Mouse (Mus musculus) CH12.LX (cell line): Measurements from ENCODE around the gene Ctnnd2. TPM values are rescaled to one million over a fixed set of nuclear protein-coding genes. Genes with fewer than 3 reads are reported as not detected.

Experiments used
- DNase-seq: peaks from one replicate; pipeline ENCODE4 v3.0.0-alpha.2; 2013; ENCODE audit errors: extremely low read depth
- H3K27ac ChIP-seq: 2 replicates; pipeline ENCODE4 v1.5.1; 2012; ENCODE audit warnings: low read depth, mild to moderate bottlenecking, control low read depth, moderate library complexity; ENCODE audit not compliant: insufficient read depth
- H3K27me3 ChIP-seq: replicated peaks from 2 replicates; pipeline ENCODE3; 2012; ENCODE audit warnings: inconsistent platforms
- H3K36me3 ChIP-seq, 2 experiments: replicated peaks in 1 of 2; 2 replicates each; pipeline versions ENCODE3 to v1.6.1; 2012; ENCODE audit warnings: inconsistent platforms in 1 of 2, low read length in 1 of 2, mild to moderate bottlenecking in 1 of 2, mixed read lengths in 1 of 2, moderate library complexity in 1 of 2; ENCODE audit not compliant: control insufficient read depth in 1 of 2, insufficient read depth in 1 of 2
- H3K4me1 ChIP-seq, 2 experiments: 2 replicates each; pipeline ENCODE4 v1.6.1; 2012; ENCODE audit warnings: inconsistent platforms in 1 of 2, moderate library complexity in 1 of 2; ENCODE audit not compliant: insufficient read depth in 2 of 2, control insufficient read depth in 1 of 2
- H3K4me2 ChIP-seq: 2 replicates; pipeline ENCODE4 v1.6.1; 2012; ENCODE audit warnings: low read depth, mild to moderate bottlenecking, control low read depth; ENCODE audit not compliant: poor library complexity, insufficient read depth, severe bottlenecking
- H3K4me3 ChIP-seq, 3 experiments: fragments of 150-350 bp in 1 of 3; sonication (generic) in 1 of 3; replicated peaks in 1 of 3; 2 replicates each; pipeline versions ENCODE3 to v1.5.1; 2011 to 2012; ENCODE audit warnings: low read depth in 2 of 3, low read length in 2 of 3, mild to moderate bottlenecking in 2 of 3, moderate library complexity in 2 of 3, control low read depth in 1 of 3, improper control_type of control experiment in 1 of 3, inconsistent platforms in 1 of 3, mixed read lengths in 1 of 3; ENCODE audit not compliant: poor library complexity in 1 of 3
- H3K79me2 ChIP-seq: replicated peaks from 2 replicates; pipeline ENCODE4 v1.6.1; 2012; ENCODE audit warnings: mild to moderate bottlenecking, moderate library complexity; ENCODE audit not compliant: control insufficient read depth, poor library complexity, insufficient read depth, severe bottlenecking; ENCODE audit errors: extremely low read depth
- H3K9ac ChIP-seq: 2 replicates; pipeline ENCODE4 v1.6.1; 2012; ENCODE audit warnings: low read depth, mild to moderate bottlenecking, control low read depth, moderate library complexity; ENCODE audit not compliant: insufficient read depth
- H3K9me3 ChIP-seq: replicated peaks from 2 replicates; pipeline ENCODE3; 2012; ENCODE audit warnings: low read length, inconsistent platforms, mixed read lengths
- CHD1 ChIP-seq: IDR thresholded peaks from 2 replicates; pipeline ENCODE4 v1.6.1; 2012; ENCODE audit warnings: low read depth, low read length, improper control_type of control experiment, inconsistent platforms
- CHD2 ChIP-seq: IDR thresholded peaks from 2 replicates; pipeline ENCODE4 v1.6.1; 2011; ENCODE audit warnings: low read length, improper control_type of control experiment
- E2F4 ChIP-seq: IDR thresholded peaks from 2 replicates; pipeline ENCODE4 v1.6.1; 2011; ENCODE audit warnings: low read depth, low read length, improper control_type of control experiment; ENCODE audit not compliant: insufficient replicate concordance
- ETS1 ChIP-seq: conservative IDR thresholded peaks from 2 replicates; pipeline ENCODE4 v1.6.1; 2012; ENCODE audit warnings: low read depth, mild to moderate bottlenecking, inconsistent platforms, low read length, improper control_type of control experiment, moderate library complexity
- HCFC1 ChIP-seq: IDR thresholded peaks from 2 replicates; pipeline ENCODE4 v1.6.1; 2012; ENCODE audit warnings: low read depth, mild to moderate bottlenecking, inconsistent platforms, low read length, improper control_type of control experiment
- IRF4 ChIP-seq: IDR thresholded peaks from 2 replicates; pipeline ENCODE4 v1.6.1; 2014; ENCODE audit warnings: low read depth, mild to moderate bottlenecking, inconsistent platforms, low read length, improper control_type of control experiment
- JUN ChIP-seq: IDR thresholded peaks from 2 replicates; pipeline ENCODE4 v1.6.1; 2011; ENCODE audit warnings: low read depth, mild to moderate bottlenecking, low read length, improper control_type of control experiment, moderate library complexity; ENCODE audit not compliant: insufficient read depth
- JUND ChIP-seq: conservative IDR thresholded peaks from 2 replicates; pipeline ENCODE4 v1.6.1; 2011; ENCODE audit warnings: low read depth, low read length, improper control_type of control experiment
- MYC ChIP-seq: IDR thresholded peaks from 2 replicates; pipeline ENCODE4 v1.6.1; 2011; ENCODE audit warnings: low read depth, mild to moderate bottlenecking, improper control_type of control experiment, low read length
- NELFE ChIP-seq: IDR thresholded peaks from 2 replicates; pipeline ENCODE4 v1.6.1; 2011; ENCODE audit warnings: low read depth, low read length, improper control_type of control experiment
- PAX5 ChIP-seq: IDR thresholded peaks from 2 replicates; pipeline ENCODE4 v1.6.1; 2012; ENCODE audit warnings: low read length, inconsistent platforms, mixed read lengths
- POLR2A ChIP-seq: IDR thresholded peaks from 2 replicates; pipeline ENCODE4 v1.6.1; 2011; ENCODE audit warnings: low read depth, mild to moderate bottlenecking, improper control_type of control experiment, low read length
- POLR2AphosphoS2 ChIP-seq: IDR thresholded peaks from 2 replicates; pipeline ENCODE4 v1.6.1; 2011; ENCODE audit warnings: low read depth, low read length, improper control_type of control experiment
- RAD21 ChIP-seq: IDR thresholded peaks from 2 replicates; pipeline ENCODE4 v1.6.1; 2011; ENCODE audit warnings: low read depth, mild to moderate bottlenecking, low read length, improper control_type of control experiment, moderate library complexity
- RCOR1 ChIP-seq: conservative IDR thresholded peaks from 2 replicates; pipeline ENCODE4 v1.6.1; 2012; ENCODE audit warnings: low read depth, mild to moderate bottlenecking, inconsistent platforms, low read length, improper control_type of control experiment
- SMC3 ChIP-seq: IDR thresholded peaks from 2 replicates; pipeline ENCODE4 v1.6.1; 2011; ENCODE audit warnings: low read depth, low read length, improper control_type of control experiment
- TCF12 ChIP-seq: IDR thresholded peaks from 2 replicates; pipeline ENCODE4 v1.6.1; 2014; ENCODE audit warnings: low read depth, mild to moderate bottlenecking, inconsistent platforms, low read length, improper control_type of control experiment
- USF1 ChIP-seq: IDR thresholded peaks from 2 replicates; pipeline ENCODE4 v1.6.1; 2014; ENCODE audit warnings: low read depth, mild to moderate bottlenecking, inconsistent platforms, low read length, improper control_type of control experiment
- ZC3H11A ChIP-seq: IDR thresholded peaks from 2 replicates; pipeline ENCODE4 v1.6.1; 2012; ENCODE audit warnings: low read depth, mild to moderate bottlenecking, inconsistent platforms, low read length, improper control_type of control experiment
- ZKSCAN1 ChIP-seq: IDR thresholded peaks from 2 replicates; pipeline ENCODE4 v1.6.1; 2012; ENCODE audit warnings: low read depth, inconsistent platforms, low read length, improper control_type of control experiment, borderline replicate concordance
- ZMIZ1 ChIP-seq: IDR thresholded peaks from 2 replicates; pipeline ENCODE4 v1.6.1; 2012; ENCODE audit warnings: low read depth, mild to moderate bottlenecking, inconsistent platforms, low read length, improper control_type of control experiment
- dilution Hi-C: fragments of 300-500 bp; cut with MboI; formaldehyde crosslinking; loops from 2 replicates; pipeline ENCODE4 v1.14.3; 2020; ENCODE audit warnings: low sequenced_read_pairs; ENCODE audit not compliant: extremely low pct_unique_long_range_greater_than_20kb, extremely low pct_ligation_motif_present
- in situ Hi-C: fragments of 300-500 bp; cut with MboI; formaldehyde crosslinking; loops from 3 replicates; pipeline ENCODE4 v1.14.3; 2019; ENCODE audit warnings: low sequenced_read_pairs, low pct_ligation_motif_present, low pct_unique_long_range_greater_than_20kb, mixed read lengths
- polyA plus RNA-seq: library from polyadenylated mRNA; unstranded; fragments of >175 nt; gene quantifications from 2 replicates; pipeline ENCODE4 v1.2.1, GENCODE M21; 2012; ENCODE audit warnings: low read depth; ENCODE audit not compliant: insufficient read length
- total RNA-seq, 2 experiments: library from RNA; depleted of rRNA; stranded (reverse); fragments of 300-350 nt in 1 of 2; fragments of >200 nt in 1 of 2; gene quantifications; 2 replicates each; pipeline ENCODE4 v1.2.3; 2012 to 2014

The Ctnnd2 gene
- total and polyA plus RNA-seq, 3 experiments = 0.23 TPM; not detected in 2

- Histone ChIP-seq H3K9ac (no peak overlapping the region), H3K27me3 (no peaks in the 10 kb centered on the region), H3K27ac (no peak overlapping the region), H3K4me1 (peaks cover 0 to 33% of the 10 kb centered on the region in 2 experiments; a peak in 2 of 4 replicates), H3K9me3 (no peaks in the 10 kb centered on the region), H3K4me3 (no peak overlapping the region), H3K79me2 (no peaks in the 10 kb centered on the region), H3K36me3 (no peaks in the 10 kb centered on the region), H3K4me2 (no peak overlapping the region)
- dilution Hi-C loops = no loop called here
- in situ Hi-C loops = no loop called here
- TF ChIP-seq E2F4 (no peak), JUND (no peak), JUN (no peak), ETS1 (no peak), USF1 (no peak), MYC (no peak), RCOR1 (no peak), POLR2AphosphoS2 (no peak), TCF12 (no peak), PAX5 (no peak), IRF4 (no peak)
- no peak for DNase-seq
Observed at GRCm38 (mm10) chr15:31022012-31022411, 849.6 kb downstream of the Ctnnd2 start.

GRCm38 (mm10) chr15:31022497-31022896 is 850.1 kb downstream of the Ctnnd2 start:
- Histone ChIP-seq H3K27ac (no peak overlapping the region), H3K9ac (no peak overlapping the region), H3K79me2 (no peaks in the 10 kb centered on the region), H3K36me3 (no peaks in the 10 kb centered on the region), H3K4me1 (peaks cover 0 to 33% of the 10 kb centered on the region in 2 experiments; a peak in 2 of 4 replicates), H3K4me3 (no peak overlapping the region), H3K9me3 (no peaks in the 10 kb centered on the region), H3K27me3 (no peaks in the 10 kb centered on the region), H3K4me2 (no peak overlapping the region)
- TF ChIP-seq HCFC1 (no peak), CHD2 (no peak), NELFE (no peak), JUN (no peak), TCF12 (no peak), RAD21 (no peak), ZC3H11A (no peak), POLR2A (no peak), JUND (no peak), SMC3 (no peak), ZKSCAN1 (no peak), ZMIZ1 (no peak), CHD1 (no peak)
- no peak for DNase-seq
- dilution Hi-C loops = no loop called here
- in situ Hi-C loops = no loop called here
